Mouse (Mus musculus) common myeloid progenitor, adult 5-6 weeks (primary cell): ENCODE measurements at regions not wholly inside any gene's neighbourhood (a gene's known extent, or its start where the extent isn't known, plus 50 kb on each side); places are given as distances from the start of the nearest gene placed in this dataset.
"Not testable (repeated sequence)": the region's sequence is repeated elsewhere in the genome, so short reads cannot be mapped to it uniquely, and the experiment has no call there.

Experiments used
- ATAC-seq: replicated peaks from 2 replicates; pipeline ENCODE4 v1.8.0; 2016; ENCODE audit warnings: low read depth, mild to moderate bottlenecking, moderate TSS enrichment, inconsistent platforms; ENCODE audit not compliant: poor library complexity, severe bottlenecking

GRCm38 (mm10) chr17:79977154-79977571 is 81.2 kb upstream of the Atl2 start:
- ATAC-seq = no peak

GRCm38 (mm10) chr17:79976518-79977100 is 80.7 kb upstream of the Atl2 start:
- ATAC-seq = no peak

- ATAC-seq = peak; percentile 77
These were observed 80.1 kb upstream of the Atl2 start for GRCm38 (mm10) chr17:79975997-79976443.

- ATAC-seq = not testable (repeated sequence)
These were observed 79.3 kb upstream of the Atl2 start for GRCm38 (mm10) chr17:79975150-79975757.

GRCm38 (mm10) chr17:79971721-79972336 is 75.9 kb upstream of the Atl2 start:
- no peak for ATAC-seq

- ATAC-seq = no peak
These were observed 73.6 kb upstream of the Atl2 start for GRCm38 (mm10) chr17:79969500-79969972.

GRCm38 (mm10) chr17:79968819-79969218 is 72.9 kb upstream of the Atl2 start:
- peak; percentile 59 for ATAC-seq

- ATAC-seq = no peak
These were observed 71.1 kb upstream of the Atl2 start for GRCm38 (mm10) chr17:79966981-79967380.

- no peak for ATAC-seq
These were observed 69.7 kb upstream of the Atl2 start for GRCm38 (mm10) chr17:79965625-79966024.

- ATAC-seq = peak; percentile 38
These were observed 68.9 kb upstream of the Atl2 start for GRCm38 (mm10) chr17:79964850-79965249.

GRCm38 (mm10) chr17:79963330-79963729 is 67.4 kb upstream of the Atl2 start:
- no peak for ATAC-seq

GRCm38 (mm10) chr17:79961391-79961790 is 65.5 kb upstream of the Atl2 start:
- ATAC-seq = no peak

- ATAC-seq = no peak
These were observed 64.8 kb upstream of the Atl2 start for GRCm38 (mm10) chr17:79960688-79961087.

GRCm38 (mm10) chr17:79955267-79955666 is 59.3 kb upstream of the Atl2 start:
- ATAC-seq = peak; percentile 58

GRCm38 (mm10) chr17:79954624-79955244 is 58.8 kb upstream of the Atl2 start:
- peak; percentile 91 for ATAC-seq

- peak; percentile 36; the same call in 1 of the 2 replicates for ATAC-seq
These were observed 52.9 kb upstream of the Atl2 start for GRCm38 (mm10) chr17:79948591-79949475.
